Mouse (Mus musculus): Measurements from ENCODE around the gene Asxl2. TPM values are rescaled to one million over a fixed set of nuclear protein-coding genes. Genes with fewer than 3 reads are reported as not detected.

Asxl2 gene
- polyA plus RNA-seq, 1 experiment = 60.9 TPM

DNA sequence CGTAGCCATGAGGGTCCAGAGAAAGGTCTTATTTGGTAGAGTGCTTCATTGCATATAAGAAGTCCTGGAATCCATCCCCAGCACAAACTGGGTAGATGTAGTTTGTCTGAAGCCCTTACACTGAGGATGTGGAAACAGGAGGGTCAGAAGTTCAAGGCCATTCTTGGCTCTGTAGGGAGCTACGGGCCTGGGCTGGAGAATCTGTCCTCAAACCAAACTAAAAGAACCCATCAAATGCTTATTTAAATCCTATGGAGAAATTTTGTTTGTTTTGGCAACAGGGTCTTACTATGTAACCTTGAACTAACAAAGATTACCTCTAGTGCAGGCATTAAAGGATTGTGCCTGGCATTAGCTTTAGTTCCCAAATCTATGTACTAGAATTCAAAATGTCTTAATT, 14.3 kb downstream of the Asxl2 start:
- Histone ChIP-seq H3K4me1 (ENCODE audit: control insufficient read depth, insufficient read depth, low read length) (peaks cover 2% of the 10 kb centered on the region), H3K9ac (ENCODE audit: low read depth, poor library complexity, severe bottlenecking) (no peak overlapping the region), H3K36me3 (ENCODE audit: control insufficient read depth, insufficient read depth, low read length, poor library complexity, severe bottlenecking) (peaks cover 15% of the 10 kb centered on the region), H3K27ac (ENCODE audit: insufficient read depth, low read length) (no peak overlapping the region), H3K27me3 (ENCODE audit: control insufficient read depth, insufficient read depth, low read length, poor library complexity, severe bottlenecking) (no peaks in the 10 kb centered on the region), H3K9me3 (replicated peaks; ENCODE audit: control insufficient read depth, insufficient read depth, low read length, poor library complexity, severe bottlenecking) (no peaks in the 10 kb centered on the region), H3K4me3 (ENCODE audit: low read depth, low read length) (no peak overlapping the region)
- TF ChIP-seq EP300 (IDR thresholded peaks at IDR 0.05; ENCODE audit: insufficient read depth, low read depth, low read length) (no peak), POLR2A (IDR thresholded peaks at IDR 0.05; ENCODE audit: insufficient read depth, low read length) (no peak), CTCF (IDR thresholded peaks at IDR 0.05; ENCODE audit: low read depth, low read length) (no peak)

- Histone ChIP-seq H3K4me1 (ENCODE audit: control insufficient read depth, insufficient read depth, low read length) (peaks cover 2% of the 10 kb centered on the region), H3K9ac (ENCODE audit: low read depth, poor library complexity, severe bottlenecking) (no peak overlapping the region), H3K27me3 (ENCODE audit: control insufficient read depth, insufficient read depth, low read length, poor library complexity, severe bottlenecking) (no peaks in the 10 kb centered on the region), H3K36me3 (ENCODE audit: control insufficient read depth, insufficient read depth, low read length, poor library complexity, severe bottlenecking) (peaks cover 15% of the 10 kb centered on the region), H3K4me3 (ENCODE audit: low read depth, low read length) (no peak overlapping the region), H3K27ac (ENCODE audit: insufficient read depth, low read length) (no peak overlapping the region), H3K9me3 (replicated peaks; ENCODE audit: control insufficient read depth, insufficient read depth, low read length, poor library complexity, severe bottlenecking) (no peaks in the 10 kb centered on the region)
- no peak for TF ChIP-seq EP300 (IDR thresholded peaks at IDR 0.05; ENCODE audit: insufficient read depth, low read depth, low read length)
Measured at GRCm38 (mm10) chr12:3441361-3441760, 14.7 kb downstream of the Asxl2 start.

DNA sequence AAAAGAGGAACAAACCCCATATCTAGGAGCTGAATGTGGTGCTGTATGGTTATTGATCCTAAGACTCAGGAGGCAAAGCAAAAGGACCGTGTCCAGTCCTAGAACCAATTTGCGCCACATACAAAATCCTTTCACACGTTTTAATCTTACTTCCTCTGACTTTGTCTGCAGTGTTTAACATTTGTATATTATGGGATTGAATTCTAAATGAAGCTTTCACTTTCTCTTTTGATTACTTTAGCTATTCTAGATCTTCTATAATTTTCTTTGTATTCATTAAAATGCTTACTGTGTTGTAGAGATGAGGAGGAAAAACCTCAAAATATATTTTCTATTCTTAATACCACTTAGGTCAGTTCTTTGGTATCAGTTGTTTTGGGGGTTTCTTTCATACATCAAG, 26.9 kb downstream of the Asxl2 start:
- Histone ChIP-seq H3K9ac (ENCODE audit: low read depth, poor library complexity, severe bottlenecking) (no peak overlapping the region), H3K9me3 (replicated peaks; ENCODE audit: control insufficient read depth, insufficient read depth, low read length, poor library complexity, severe bottlenecking) (no peaks in the 10 kb centered on the region), H3K27me3 (ENCODE audit: control insufficient read depth, insufficient read depth, low read length, poor library complexity, severe bottlenecking) (no peaks in the 10 kb centered on the region), H3K4me3 (ENCODE audit: low read depth, low read length) (no peak overlapping the region), H3K4me1 (ENCODE audit: control insufficient read depth, insufficient read depth, low read length) (no peaks in the 10 kb centered on the region), H3K27ac (ENCODE audit: insufficient read depth, low read length) (no peak overlapping the region), H3K36me3 (ENCODE audit: control insufficient read depth, insufficient read depth, low read length, poor library complexity, severe bottlenecking) (peaks cover 47% of the 10 kb centered on the region)
- TF ChIP-seq POLR2A (IDR thresholded peaks at IDR 0.05; ENCODE audit: insufficient read depth, low read length) (no peak), EP300 (IDR thresholded peaks at IDR 0.05; ENCODE audit: insufficient read depth, low read depth, low read length) (no peak), CTCF (IDR thresholded peaks at IDR 0.05; ENCODE audit: low read depth, low read length) (no peak)

DNA sequence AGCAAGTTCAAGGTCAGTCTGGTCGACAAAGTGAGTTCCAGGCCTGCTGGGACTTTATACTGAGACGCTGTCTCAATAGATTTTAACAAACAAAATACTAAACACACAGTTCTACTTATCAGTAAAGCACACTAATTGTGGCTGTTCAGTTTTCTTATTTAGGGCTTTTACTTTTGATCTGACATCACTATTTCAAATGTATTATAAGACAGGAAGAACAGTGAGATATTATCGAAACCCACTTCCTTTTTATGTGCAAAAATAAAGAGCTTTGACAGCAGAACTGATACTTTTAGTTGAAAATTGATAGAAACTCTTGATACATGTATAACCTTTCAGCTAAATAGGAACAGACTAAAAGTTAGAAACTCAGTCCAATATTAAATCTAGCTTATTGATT, 36.4 kb downstream of the Asxl2 start:
- no peak overlapping the region for H3K4me3 ChIP-seq (ENCODE audit: low read depth, low read length)
- no peaks in the 10 kb centered on the region for H3K27me3 ChIP-seq (ENCODE audit: control insufficient read depth, insufficient read depth, low read length, poor library complexity, severe bottlenecking)
- H3K4me1 ChIP-seq (ENCODE audit: control insufficient read depth, insufficient read depth, low read length) = no peaks in the 10 kb centered on the region
- H3K9me3 ChIP-seq (replicated peaks; ENCODE audit: control insufficient read depth, insufficient read depth, low read length, poor library complexity, severe bottlenecking) = no peaks in the 10 kb centered on the region
- peaks cover 24% of the 10 kb centered on the region for H3K36me3 ChIP-seq (ENCODE audit: control insufficient read depth, insufficient read depth, low read length, poor library complexity, severe bottlenecking)
- no peak overlapping the region for H3K27ac ChIP-seq (ENCODE audit: insufficient read depth, low read length)
- H3K9ac ChIP-seq (ENCODE audit: low read depth, poor library complexity, severe bottlenecking) = no peak overlapping the region
- TF ChIP-seq POLR2A (IDR thresholded peaks at IDR 0.05; ENCODE audit: insufficient read depth, low read length) = no peak
- TF ChIP-seq EP300 (IDR thresholded peaks at IDR 0.05; ENCODE audit: insufficient read depth, low read depth, low read length) = no peak

DNA sequence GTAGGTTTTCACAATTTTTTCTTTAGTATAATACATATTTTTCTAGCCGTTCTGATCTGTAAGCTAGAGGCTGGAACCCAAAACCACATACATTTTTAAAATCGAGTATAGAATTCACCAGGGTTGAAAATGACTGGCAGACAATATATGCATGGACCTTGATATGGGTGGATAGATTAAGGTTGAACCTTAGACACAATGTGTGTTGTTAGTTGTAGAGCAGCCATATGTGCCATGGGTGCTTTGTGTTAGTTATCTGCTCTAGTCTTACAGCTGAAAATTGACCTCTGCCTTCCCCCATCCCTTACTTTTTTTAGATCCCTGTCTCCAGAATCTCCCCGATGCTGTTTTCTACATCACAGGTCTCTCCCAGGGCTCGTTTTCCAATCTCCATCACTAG, 73.0 kb downstream of the Asxl2 start:
- no peaks in the 10 kb centered on the region for H3K27me3 ChIP-seq (ENCODE audit: control insufficient read depth, insufficient read depth, low read length, poor library complexity, severe bottlenecking)
- H3K4me1 ChIP-seq (ENCODE audit: control insufficient read depth, insufficient read depth, low read length) = no peaks in the 10 kb centered on the region
- TF ChIP-seq EP300 (IDR thresholded peaks at IDR 0.05; ENCODE audit: insufficient read depth, low read depth, low read length) (no peak), CTCF (IDR thresholded peaks at IDR 0.05; ENCODE audit: low read depth, low read length) (no peak), POLR2A (IDR thresholded peaks at IDR 0.05; ENCODE audit: insufficient read depth, low read length) (no peak)
- H3K27ac ChIP-seq (ENCODE audit: insufficient read depth, low read length) = no peak overlapping the region
- no peaks in the 10 kb centered on the region for H3K9me3 ChIP-seq (replicated peaks; ENCODE audit: control insufficient read depth, insufficient read depth, low read length, poor library complexity, severe bottlenecking)
- H3K36me3 ChIP-seq (ENCODE audit: control insufficient read depth, insufficient read depth, low read length, poor library complexity, severe bottlenecking) = peaks cover 58% of the 10 kb centered on the region
- no peak overlapping the region for H3K9ac ChIP-seq (ENCODE audit: low read depth, poor library complexity, severe bottlenecking)
- no peak overlapping the region for H3K4me3 ChIP-seq (ENCODE audit: low read depth, low read length)

- Histone ChIP-seq H3K27ac (ENCODE audit: insufficient read depth, low read length) (no peak overlapping the region), H3K27me3 (ENCODE audit: control insufficient read depth, insufficient read depth, low read length, poor library complexity, severe bottlenecking) (no peaks in the 10 kb centered on the region), H3K4me1 (ENCODE audit: control insufficient read depth, insufficient read depth, low read length) (no peaks in the 10 kb centered on the region), H3K36me3 (ENCODE audit: control insufficient read depth, insufficient read depth, low read length, poor library complexity, severe bottlenecking) (peaks cover 55% of the 10 kb centered on the region), H3K4me3 (ENCODE audit: low read depth, low read length) (no peak overlapping the region), H3K9me3 (replicated peaks; ENCODE audit: control insufficient read depth, insufficient read depth, low read length, poor library complexity, severe bottlenecking) (no peaks in the 10 kb centered on the region), H3K9ac (ENCODE audit: low read depth, poor library complexity, severe bottlenecking) (no peak overlapping the region)
- TF ChIP-seq EP300 (IDR thresholded peaks at IDR 0.05; ENCODE audit: insufficient read depth, low read depth, low read length) (no peak), CTCF (IDR thresholded peaks at IDR 0.05; ENCODE audit: low read depth, low read length) (no peak), POLR2A (IDR thresholded peaks at IDR 0.05; ENCODE audit: insufficient read depth, low read length) (no peak)
Measured at GRCm38 (mm10) chr12:3500071-3500470, 73.4 kb downstream of the Asxl2 start.

Measured in ES-Bruce4 (cell line).